Mouse (Mus musculus): Measurements from ENCODE around the gene Fam163b.

GRCm38 (mm10) chr2:27121626-27122355 is 20.5 kb downstream of the Fam163b start:
- TF ChIP-seq CTCF (IDR thresholded peaks at IDR 0.05; ENCODE audit: control insufficient read depth, insufficient read depth, low read length) (no peak), POLR2A (IDR thresholded peaks at IDR 0.05; ENCODE audit: borderline replicate concordance, control insufficient read depth, low read depth, low read length) (no peak)

Measured in bone marrow, adult 2 months (tissue).